Mouse (Mus musculus): Measurements from ENCODE around the gene Ap1g2. TPM values are rescaled to one million over a fixed set of nuclear protein-coding genes. Genes with fewer than 3 reads are reported as not detected.
A peak's percentile ranks its signal among the peaks of the same experiment; 100 is the strongest.

Ap1g2 gene
- polyA plus RNA-seq (2014; fragmentation: Nextera tagmentation; extraction: Ambion mirVana), result 15.3 and 17.6 TPM in 2 replicates

DNA sequence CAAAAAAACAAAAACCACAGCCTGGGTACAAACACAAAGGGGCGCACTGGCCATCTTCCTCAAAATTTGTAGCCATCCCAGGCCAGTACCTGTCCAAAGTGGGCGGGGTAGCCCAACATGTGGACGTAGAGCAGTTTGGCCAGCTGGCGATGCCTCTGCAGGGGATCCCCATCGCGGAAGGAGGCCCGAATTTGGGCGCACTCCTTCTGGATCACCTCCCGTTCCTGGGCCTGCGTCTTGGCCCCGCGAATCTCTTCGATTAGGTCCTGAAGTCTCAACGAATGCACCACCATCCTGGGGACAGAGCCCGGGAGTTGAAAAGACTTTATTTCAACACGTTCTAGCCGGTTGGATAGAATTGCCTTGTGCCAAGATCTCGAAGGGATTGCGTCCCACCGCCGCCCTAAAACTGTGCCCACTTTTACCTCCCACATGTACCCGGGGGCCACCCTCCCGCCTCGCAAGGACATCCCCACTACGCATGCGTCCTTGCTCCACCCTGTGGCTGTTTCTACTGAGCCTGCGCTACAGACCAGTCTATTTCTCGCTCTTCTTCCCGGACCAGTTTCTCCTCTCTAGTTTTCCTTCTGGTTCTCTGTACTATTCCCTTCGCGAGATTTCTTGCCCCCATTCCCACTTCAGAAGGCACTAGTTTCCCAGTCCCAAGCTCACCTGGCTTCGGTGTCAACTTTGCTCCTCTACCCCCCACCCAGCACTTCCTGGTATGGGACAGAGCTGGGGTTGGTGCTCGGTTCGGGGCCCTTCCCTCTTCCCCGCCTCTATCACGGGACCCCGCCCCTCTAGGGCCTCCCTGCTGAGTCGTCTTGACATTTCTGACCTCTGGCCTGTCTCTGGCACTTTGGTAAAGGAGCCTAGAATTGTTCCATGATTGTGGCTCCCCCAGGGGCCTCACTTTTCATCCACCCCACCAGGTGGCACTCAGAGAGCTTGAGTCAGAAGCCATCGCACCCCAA, at the start of gene Ap1g2:
Ap1g2 (minus strand) TSS at position 758 of the 974 bp plus-strand sequence.
- Histone ChIP-seq H3K9me3 (ENCODE audit: control insufficient read depth, low read length) (no peaks in the 10 kb centered on the region), H3K36me3 (ENCODE audit: control insufficient read depth, insufficient read depth, low read length) (no peaks in the 10 kb centered on the region), H3K4me1 (ENCODE audit: control insufficient read depth, insufficient read depth, low read length) (peaks cover 19% of the 10 kb centered on the region), H3K4me3 (ENCODE audit: low read depth, low read length) (peak within 1 kb of the TSS; percentile 49), H3K27me3 (replicated peaks; ENCODE audit: control insufficient read depth, insufficient read depth, low read length) (no peaks in the 10 kb centered on the region; the same call in 1 of the 2 replicates), H3K4me2 (ENCODE audit: low read depth, low read length) (peak within 1 kb of the TSS; percentile 99), H3K27ac (replicated peaks; ENCODE audit: low read depth, low read length) (peak within 1 kb of the TSS; percentile 80), H3K9ac (ENCODE audit: low read depth, low read length) (peak within 1 kb of the TSS; percentile 78)
- WGBS, result under 1% methylated on average over 39 of the region's 39 CpGs
- DNase-seq (ENCODE audit: low spot score) (peak; percentile 90), ATAC-seq (ENCODE audit: low read depth) (peak; percentile 75)

DNA sequence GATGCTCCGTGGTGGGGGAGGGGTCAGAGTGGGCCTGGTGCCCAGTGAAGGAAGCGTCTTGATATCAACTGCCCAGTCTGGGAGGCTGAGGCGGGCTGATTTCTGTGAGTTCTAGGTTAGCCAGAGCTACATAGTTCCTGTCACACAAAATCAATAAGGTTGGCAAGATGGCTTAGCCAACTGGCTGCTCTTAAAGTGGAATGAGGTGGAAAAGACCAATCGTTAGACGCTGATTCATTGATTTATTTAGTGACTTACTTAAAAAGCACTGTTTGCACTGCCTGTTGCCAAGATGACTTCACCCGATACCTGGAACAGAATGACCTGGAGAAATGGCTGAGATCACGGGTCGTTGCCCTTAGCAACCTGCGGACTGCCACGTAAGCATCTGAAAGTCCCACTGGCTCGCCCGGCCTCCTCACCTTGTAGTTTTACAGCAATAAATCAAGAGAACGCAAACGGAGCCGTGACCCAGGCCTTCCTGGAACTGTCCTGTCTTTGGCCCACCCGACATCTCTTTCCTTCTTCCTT, 46.6 kb upstream of the Ap1g2 start:
- no peak for ATAC-seq (ENCODE audit: low read depth)
- Histone ChIP-seq H3K4me2 (ENCODE audit: low read depth, low read length) (no peak overlapping the region), H3K27me3 (replicated peaks; ENCODE audit: control insufficient read depth, insufficient read depth, low read length) (no peaks in the 10 kb centered on the region), H3K36me3 (ENCODE audit: control insufficient read depth, insufficient read depth, low read length) (no peaks in the 10 kb centered on the region), H3K9me3 (ENCODE audit: control insufficient read depth, low read length) (no peaks in the 10 kb centered on the region), H3K4me3 (ENCODE audit: low read depth, low read length) (no peak overlapping the region), H3K9ac (ENCODE audit: low read depth, low read length) (no peak overlapping the region), H3K27ac (replicated peaks; ENCODE audit: low read depth, low read length) (no peak overlapping the region), H3K4me1 (ENCODE audit: control insufficient read depth, insufficient read depth, low read length) (no peaks in the 10 kb centered on the region)
- WGBS, result 89% methylated on average over 16 of the region's 16 CpGs
- no peak for DNase-seq (ENCODE audit: low spot score)

DNA sequence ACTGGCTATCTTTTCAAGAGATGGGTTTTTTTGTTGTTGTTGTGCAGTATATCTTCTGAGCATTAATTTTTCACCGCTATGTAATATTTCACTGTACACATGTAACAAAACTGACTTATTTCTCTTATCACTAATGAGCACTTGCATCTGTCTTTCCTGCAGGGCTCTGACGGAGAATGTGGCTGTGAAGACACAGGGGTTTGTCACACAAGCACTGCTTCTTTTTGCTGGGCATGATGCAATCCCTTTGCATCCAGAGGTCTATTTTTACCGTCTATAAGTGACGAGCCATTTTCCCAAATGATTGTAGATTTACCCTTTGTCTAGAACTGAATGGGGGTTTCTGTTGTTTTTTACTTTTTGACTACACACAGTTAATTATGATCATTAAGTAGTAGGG, 45.8 kb upstream of the Ap1g2 start:
- H3K27me3 ChIP-seq (replicated peaks; ENCODE audit: control insufficient read depth, insufficient read depth, low read length), result no peaks in the 10 kb centered on the region
- WGBS, result 83% methylated on average over 4 of the region's 4 CpGs
- no peak overlapping the region for H3K27ac ChIP-seq (replicated peaks; ENCODE audit: low read depth, low read length)
- H3K36me3 ChIP-seq (ENCODE audit: control insufficient read depth, insufficient read depth, low read length), result no peaks in the 10 kb centered on the region
- no peaks in the 10 kb centered on the region for H3K9me3 ChIP-seq (ENCODE audit: control insufficient read depth, low read length)
- H3K4me2 ChIP-seq (ENCODE audit: low read depth, low read length), result no peak overlapping the region
- no peak for ATAC-seq (ENCODE audit: low read depth)
- no peaks in the 10 kb centered on the region for H3K4me1 ChIP-seq (ENCODE audit: control insufficient read depth, insufficient read depth, low read length)
- H3K9ac ChIP-seq (ENCODE audit: low read depth, low read length), result no peak overlapping the region
- no peak for DNase-seq (ENCODE audit: low spot score)
- H3K4me3 ChIP-seq (ENCODE audit: low read depth, low read length), result no peak overlapping the region

DNA sequence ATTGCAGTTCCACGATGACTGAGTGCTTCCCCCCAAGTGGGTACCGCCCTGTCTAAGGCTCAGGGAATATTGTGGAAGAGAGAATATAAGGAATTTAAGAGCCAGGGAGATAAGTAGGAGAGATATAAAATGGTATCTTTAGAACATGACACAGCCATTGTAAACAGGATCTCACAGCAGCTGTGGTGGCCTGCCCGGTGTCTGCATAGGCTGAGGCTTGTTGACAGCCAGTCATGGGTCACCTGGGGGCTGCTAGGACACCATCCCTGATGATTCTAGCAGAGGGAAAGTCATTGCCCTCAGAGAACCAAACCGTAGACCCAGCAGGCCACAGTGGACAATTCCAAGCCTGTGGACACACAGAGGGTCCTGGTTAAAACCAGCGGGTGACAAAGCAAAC, 44.6 kb upstream of the Ap1g2 start:
- no peak for ATAC-seq (ENCODE audit: low read depth)
- 80% methylated on average over 5 of the region's 5 CpGs for WGBS

DNA sequence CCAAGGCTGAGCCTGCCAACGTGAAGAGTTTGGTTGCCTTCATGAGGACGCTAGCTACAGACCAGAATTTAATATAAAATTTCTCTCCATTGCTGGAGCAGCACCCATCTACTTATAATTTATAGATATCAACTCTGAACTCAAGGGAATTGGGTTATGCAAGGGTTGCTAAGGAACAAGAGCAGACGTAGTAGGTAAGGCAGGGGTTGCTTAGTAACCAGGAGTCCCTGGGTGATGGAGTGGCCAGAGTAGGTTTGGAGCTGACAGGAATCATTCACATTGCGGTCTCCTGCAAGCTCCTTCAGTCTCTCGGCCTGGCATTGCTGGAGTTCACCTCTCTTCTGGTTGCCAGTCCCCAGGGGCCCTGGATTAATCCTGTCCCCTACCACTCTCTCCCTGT, 42.6 kb upstream of the Ap1g2 start:
- Histone ChIP-seq H3K4me1 (ENCODE audit: control insufficient read depth, insufficient read depth, low read length) (no peaks in the 10 kb centered on the region), H3K27me3 (replicated peaks; ENCODE audit: control insufficient read depth, insufficient read depth, low read length) (no peaks in the 10 kb centered on the region), H3K9me3 (ENCODE audit: control insufficient read depth, low read length) (no peaks in the 10 kb centered on the region), H3K4me3 (ENCODE audit: low read depth, low read length) (no peak overlapping the region), H3K4me2 (ENCODE audit: low read depth, low read length) (no peak overlapping the region), H3K9ac (ENCODE audit: low read depth, low read length) (no peak overlapping the region), H3K27ac (replicated peaks; ENCODE audit: low read depth, low read length) (no peak overlapping the region), H3K36me3 (ENCODE audit: control insufficient read depth, insufficient read depth, low read length) (no peaks in the 10 kb centered on the region)
- DNase-seq (ENCODE audit: low spot score) (no peak), ATAC-seq (ENCODE audit: low read depth) (peak; percentile 70; the same call in 1 of the 2 replicates)
- WGBS, result 78% methylated on average over 5 of the region's 5 CpGs

More for the DNA sequence above, 44.6 kb upstream of the Ap1g2 start:
- no peaks in the 10 kb centered on the region for H3K27me3 ChIP-seq (replicated peaks; ENCODE audit: control insufficient read depth, insufficient read depth, low read length)
- no peak for DNase-seq (ENCODE audit: low spot score)
- H3K4me3 ChIP-seq (ENCODE audit: low read depth, low read length), result no peak overlapping the region
- H3K27ac ChIP-seq (replicated peaks; ENCODE audit: low read depth, low read length), result no peak overlapping the region
- no peaks in the 10 kb centered on the region for H3K36me3 ChIP-seq (ENCODE audit: control insufficient read depth, insufficient read depth, low read length)
- no peaks in the 10 kb centered on the region for H3K9me3 ChIP-seq (ENCODE audit: control insufficient read depth, low read length)
- H3K9ac ChIP-seq (ENCODE audit: low read depth, low read length), result no peak overlapping the region
- H3K4me2 ChIP-seq (ENCODE audit: low read depth, low read length), result no peak overlapping the region
- H3K4me1 ChIP-seq (ENCODE audit: control insufficient read depth, insufficient read depth, low read length), result no peaks in the 10 kb centered on the region

DNA sequence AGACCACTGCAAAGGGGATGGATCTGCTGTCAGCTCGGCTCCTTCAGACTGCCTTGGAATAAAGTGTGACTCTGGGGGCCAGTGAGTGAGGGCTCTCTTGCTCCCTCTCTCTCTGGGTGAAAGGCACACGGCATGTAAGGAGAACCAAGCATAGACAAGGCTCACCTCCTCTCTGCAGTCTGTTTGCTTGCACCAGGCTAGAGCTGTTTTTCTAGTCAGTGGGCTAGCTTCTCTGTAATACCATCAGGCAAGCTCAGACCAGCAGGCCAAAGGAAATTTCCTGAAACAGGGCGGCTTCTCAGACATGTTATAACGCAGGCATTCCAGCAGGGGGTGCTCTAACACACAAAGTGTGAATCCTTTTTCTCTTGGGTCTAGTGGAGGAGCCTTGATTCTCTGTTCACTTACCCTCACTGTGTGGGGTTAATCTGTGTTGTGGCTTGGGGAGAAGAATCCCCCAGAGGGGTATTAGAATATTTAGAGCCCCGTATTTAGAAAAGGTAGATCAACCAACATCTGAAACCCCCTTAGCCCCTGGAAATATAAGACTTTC, 42.0 kb upstream of the Ap1g2 start:
- ATAC-seq (ENCODE audit: low read depth) (peak; percentile 67; the same call in 1 of the 2 replicates), DNase-seq (ENCODE audit: low spot score) (peak; percentile 65)
- no peaks in the 10 kb centered on the region for H3K27me3 ChIP-seq (replicated peaks; ENCODE audit: control insufficient read depth, insufficient read depth, low read length)
- H3K27ac ChIP-seq (replicated peaks; ENCODE audit: low read depth, low read length), result no peak overlapping the region
- no peaks in the 10 kb centered on the region for H3K4me1 ChIP-seq (ENCODE audit: control insufficient read depth, insufficient read depth, low read length)
- no peak overlapping the region for H3K4me2 ChIP-seq (ENCODE audit: low read depth, low read length)
- 25% methylated on average over 5 of the region's 5 CpGs for WGBS
- H3K4me3 ChIP-seq (ENCODE audit: low read depth, low read length), result no peak overlapping the region
- no peak overlapping the region for H3K9ac ChIP-seq (ENCODE audit: low read depth, low read length)
- no peaks in the 10 kb centered on the region for H3K36me3 ChIP-seq (ENCODE audit: control insufficient read depth, insufficient read depth, low read length)
- H3K9me3 ChIP-seq (ENCODE audit: control insufficient read depth, low read length), result no peaks in the 10 kb centered on the region

DNA sequence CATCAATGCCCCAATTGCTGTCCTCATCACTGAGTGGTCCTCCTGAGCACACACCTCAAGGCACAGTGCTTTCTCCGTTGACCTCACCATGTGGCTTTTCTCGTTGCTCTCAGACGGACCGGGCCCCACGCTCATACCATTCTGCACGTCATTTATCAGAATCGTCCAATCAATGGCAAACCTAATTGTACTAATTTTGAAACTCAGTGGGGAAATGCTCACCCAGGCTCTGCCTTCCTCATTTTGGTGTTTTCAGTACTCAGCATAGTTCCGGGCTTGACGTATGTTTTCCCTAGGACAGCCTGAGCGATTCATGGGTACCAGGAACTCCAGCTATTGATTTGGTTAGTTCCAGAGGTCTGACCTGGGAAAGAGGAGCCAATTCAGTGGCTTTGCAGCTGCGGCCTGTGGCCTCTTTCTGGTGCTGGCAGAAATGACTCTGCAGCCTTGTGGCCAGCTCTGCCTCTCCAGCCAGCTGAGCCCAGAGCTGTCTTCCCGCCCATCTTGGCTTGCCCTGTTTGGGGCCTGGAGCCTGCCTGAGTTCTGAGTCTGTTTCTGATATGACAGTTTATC, 40.5 kb upstream of the Ap1g2 start:
- H3K9ac ChIP-seq (ENCODE audit: low read depth, low read length), result no peak overlapping the region
- no peak overlapping the region for H3K4me2 ChIP-seq (ENCODE audit: low read depth, low read length)
- no peak overlapping the region for H3K4me3 ChIP-seq (ENCODE audit: low read depth, low read length)
- WGBS, result 84% methylated on average over 12 of the region's 12 CpGs
- DNase-seq (ENCODE audit: low spot score) (no peak), ATAC-seq (ENCODE audit: low read depth) (no peak)
- no peaks in the 10 kb centered on the region for H3K27me3 ChIP-seq (replicated peaks; ENCODE audit: control insufficient read depth, insufficient read depth, low read length)
- H3K36me3 ChIP-seq (ENCODE audit: control insufficient read depth, insufficient read depth, low read length), result no peaks in the 10 kb centered on the region
- H3K27ac ChIP-seq (replicated peaks; ENCODE audit: low read depth, low read length), result no peak overlapping the region
- no peaks in the 10 kb centered on the region for H3K9me3 ChIP-seq (ENCODE audit: control insufficient read depth, low read length)
- no peaks in the 10 kb centered on the region for H3K4me1 ChIP-seq (ENCODE audit: control insufficient read depth, insufficient read depth, low read length)

DNA sequence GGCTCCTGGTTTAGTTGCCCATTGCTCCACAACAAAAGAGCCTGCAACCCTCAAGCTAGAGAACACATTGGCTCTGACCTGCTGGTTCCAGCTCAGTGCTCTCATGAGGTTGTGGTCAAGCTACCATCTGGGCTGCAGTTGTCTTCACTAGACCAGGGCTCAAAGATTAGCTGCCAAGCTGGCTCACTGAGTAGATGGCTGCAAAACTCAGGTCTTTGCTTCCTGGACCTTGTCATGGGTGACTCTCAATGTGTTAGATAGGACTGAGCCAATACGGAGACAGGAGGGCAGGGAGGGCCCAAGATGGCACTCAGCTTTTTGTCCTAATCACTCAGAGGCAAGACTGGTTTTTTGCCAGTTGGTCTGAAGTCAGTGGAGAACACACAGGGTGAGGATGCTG, 39.9 kb upstream of the Ap1g2 start:
- no peak for DNase-seq (ENCODE audit: low spot score)
- WGBS, result 94% methylated on average over 1 of the region's 1 CpGs
- H3K27me3 ChIP-seq (replicated peaks; ENCODE audit: control insufficient read depth, insufficient read depth, low read length), result no peaks in the 10 kb centered on the region
- H3K9me3 ChIP-seq (ENCODE audit: control insufficient read depth, low read length), result no peaks in the 10 kb centered on the region
- H3K36me3 ChIP-seq (ENCODE audit: control insufficient read depth, insufficient read depth, low read length), result no peaks in the 10 kb centered on the region
- H3K4me2 ChIP-seq (ENCODE audit: low read depth, low read length), result no peak overlapping the region
- no peak for ATAC-seq (ENCODE audit: low read depth)
- H3K9ac ChIP-seq (ENCODE audit: low read depth, low read length), result no peak overlapping the region
- no peak overlapping the region for H3K4me3 ChIP-seq (ENCODE audit: low read depth, low read length)
- H3K27ac ChIP-seq (replicated peaks; ENCODE audit: low read depth, low read length), result no peak overlapping the region
- no peaks in the 10 kb centered on the region for H3K4me1 ChIP-seq (ENCODE audit: control insufficient read depth, insufficient read depth, low read length)
